Mouse (Mus musculus) kidney, postnatal 0 days (tissue): ENCODE measurements around the gene Pcnp. TPM values are rescaled to one million over a fixed set of nuclear protein-coding genes. Genes with fewer than 3 reads are reported as not detected.
"Not testable (repeated sequence)": the region's sequence is repeated elsewhere in the genome, so short reads cannot be mapped to it uniquely, and the experiment has no call there.

ENCODE experiments used
- ATAC-seq: fragments of 200-750 bp; cut with Nextera tagmentation; replicated peaks from 2 replicates; pipeline ENCODE4 v1.8.0; 2017; ENCODE audit warnings: low read depth, moderate number of reproducible peaks, moderate TSS enrichment, moderate library complexity; ENCODE audit not compliant: low FRiP score
- DNase-seq: peaks from one replicate; pipeline ENCODE4 v3.0.0-alpha.2; 2016; ENCODE audit warnings: low spot score
- H3K27ac ChIP-seq: fragments of 300-500 bp; sonication (generic); 2 replicates; pipeline ENCODE4 v1.5.1; 2014; ENCODE audit warnings: mild to moderate bottlenecking
- H3K27me3 ChIP-seq: fragments of 300-500 bp; sonication (generic); 2 replicates; pipeline ENCODE4 v1.6.1; 2014; ENCODE audit warnings: low read length, mixed read lengths; ENCODE audit not compliant: insufficient read depth
- H3K36me3 ChIP-seq: fragments of 300-500 bp; sonication (generic); 2 replicates; pipeline ENCODE4 v1.6.1; 2014; ENCODE audit warnings: low read length, mixed read lengths; ENCODE audit not compliant: insufficient read depth
- H3K4me1 ChIP-seq: fragments of 300-500 bp; sonication (generic); replicated peaks from 2 replicates; pipeline ENCODE4 v1.6.1; 2014; ENCODE audit warnings: antibody characterized with exemption, low read length, mixed read lengths; ENCODE audit not compliant: insufficient read depth
- H3K4me2 ChIP-seq: fragments of 300-500 bp; sonication (generic); 2 replicates; pipeline ENCODE4 v1.6.1; 2014; ENCODE audit warnings: mild to moderate bottlenecking, low read length, moderate library complexity, mixed read lengths
- H3K4me3 ChIP-seq: fragments of 300-500 bp; sonication (generic); replicated peaks from 2 replicates; pipeline ENCODE4 v1.5.1; 2014; ENCODE audit warnings: low read depth, low read length
- H3K9ac ChIP-seq: fragments of 300-500 bp; sonication (generic); 2 replicates; pipeline ENCODE4 v1.6.1; 2014; ENCODE audit warnings: low read depth, low read length
- H3K9me3 ChIP-seq: fragments of 300-500 bp; sonication (generic); replicated peaks from 2 replicates; pipeline ENCODE4 v1.6.1; 2016; ENCODE audit warnings: low read length, inconsistent platforms, mixed read lengths
- CTCF ChIP-seq: IDR thresholded peaks from 2 replicates; pipeline ENCODE4 v1.5.1; 2016; ENCODE audit warnings: antibody characterized with exemption, low read depth, mild to moderate bottlenecking, moderate library complexity
- WGBS: fragments of 180-500 bp; shearing (Covaris S2); extraction: QIAGEN DNeasy Blood & Tissue Kit; methylation state at CpG from one replicate; pipeline ENCODE4 v1.1.7; 2014; 5-methylcytosine and 5-hydroxymethylcytosine counted together
- polyA plus RNA-seq: library from polyadenylated mRNA; unstranded; fragments of >200 nt; fragmentation: Nextera tagmentation; extraction: Ambion mirVana; gene quantifications from 2 replicates; pipeline ENCODE4 v1.2.1, GENCODE M21; 2015

Gene Pcnp
- polyA plus RNA-seq, 1 experiment from 2014 or later: 201 TPM

DNA sequence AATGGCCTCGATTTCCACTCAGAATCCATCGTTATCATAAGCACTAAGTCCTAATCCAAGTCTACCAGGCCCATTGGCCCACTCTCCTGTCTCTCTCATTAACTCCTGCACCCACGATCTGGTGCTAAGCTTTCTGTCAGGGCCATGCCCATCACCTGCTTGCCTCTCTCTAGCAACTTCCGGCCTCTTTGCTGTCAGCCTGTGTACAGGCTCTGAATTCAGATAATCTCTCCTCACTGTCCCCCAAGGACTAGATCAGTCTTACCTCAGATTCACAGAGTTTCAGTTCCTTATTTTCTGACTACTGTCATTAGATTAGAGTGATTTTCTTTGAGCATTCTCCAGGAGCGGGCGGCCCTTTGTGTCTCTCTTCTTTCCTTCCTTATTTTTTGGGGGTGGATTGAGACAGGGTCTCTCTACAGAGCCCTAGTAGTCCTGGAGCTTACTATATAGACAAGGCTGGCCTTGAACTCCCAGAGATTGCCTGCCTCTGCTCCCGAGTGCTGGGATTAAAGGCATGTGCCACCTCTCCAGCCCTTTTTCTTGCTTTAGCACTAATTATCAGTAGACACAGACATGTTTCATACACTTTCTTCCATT lies 32.6 kb upstream of the Pcnp start:
- Histone ChIP-seq H3K27ac (no peak overlapping the region), H3K4me2 (no peak overlapping the region), H3K9ac (no peak overlapping the region), H3K4me3 (no peak overlapping the region), H3K4me1 (no peaks in the 10 kb centered on the region), H3K27me3 (no peaks in the 10 kb centered on the region), H3K9me3 (no peaks in the 10 kb centered on the region), H3K36me3 (no peaks in the 10 kb centered on the region)
- ATAC-seq (no peak), DNase-seq (no peak)
- TF ChIP-seq CTCF: no peak
- WGBS: 83% methylated on average over 7 of the region's 7 CpGs

DNA sequence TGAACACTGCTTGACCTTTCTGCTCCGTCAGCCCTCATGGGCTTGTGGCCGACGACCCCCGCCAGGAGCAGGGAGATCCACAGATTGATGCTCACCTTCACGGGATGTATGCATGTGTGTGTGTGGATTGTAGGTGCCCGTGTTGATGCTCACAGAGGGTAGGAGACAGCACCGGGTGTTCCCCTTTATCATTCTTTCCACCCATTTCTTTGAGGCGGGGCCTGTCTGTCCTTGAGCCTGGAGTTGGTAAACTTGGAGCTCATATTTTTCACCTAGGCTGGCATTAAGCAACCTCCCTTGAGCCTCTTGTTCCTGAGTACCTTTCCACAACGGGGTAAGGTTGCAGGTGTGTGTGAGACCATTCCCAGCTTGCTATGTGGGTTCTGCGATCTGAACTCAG lies 28.6 kb upstream of the Pcnp start:
- no peaks in the 10 kb centered on the region for H3K9me3 ChIP-seq
- no peaks in the 10 kb centered on the region for H3K36me3 ChIP-seq
- H3K9ac ChIP-seq: no peak overlapping the region
- no peak overlapping the region for H3K4me2 ChIP-seq
- no peak for DNase-seq
- no peak for TF ChIP-seq CTCF
- no peaks in the 10 kb centered on the region for H3K4me1 ChIP-seq
- no peak overlapping the region for H3K4me3 ChIP-seq
- no peak for ATAC-seq
- WGBS: 87% methylated on average over 10 of the region's 10 CpGs
- H3K27ac ChIP-seq: no peak overlapping the region
- no peaks in the 10 kb centered on the region for H3K27me3 ChIP-seq

DNA sequence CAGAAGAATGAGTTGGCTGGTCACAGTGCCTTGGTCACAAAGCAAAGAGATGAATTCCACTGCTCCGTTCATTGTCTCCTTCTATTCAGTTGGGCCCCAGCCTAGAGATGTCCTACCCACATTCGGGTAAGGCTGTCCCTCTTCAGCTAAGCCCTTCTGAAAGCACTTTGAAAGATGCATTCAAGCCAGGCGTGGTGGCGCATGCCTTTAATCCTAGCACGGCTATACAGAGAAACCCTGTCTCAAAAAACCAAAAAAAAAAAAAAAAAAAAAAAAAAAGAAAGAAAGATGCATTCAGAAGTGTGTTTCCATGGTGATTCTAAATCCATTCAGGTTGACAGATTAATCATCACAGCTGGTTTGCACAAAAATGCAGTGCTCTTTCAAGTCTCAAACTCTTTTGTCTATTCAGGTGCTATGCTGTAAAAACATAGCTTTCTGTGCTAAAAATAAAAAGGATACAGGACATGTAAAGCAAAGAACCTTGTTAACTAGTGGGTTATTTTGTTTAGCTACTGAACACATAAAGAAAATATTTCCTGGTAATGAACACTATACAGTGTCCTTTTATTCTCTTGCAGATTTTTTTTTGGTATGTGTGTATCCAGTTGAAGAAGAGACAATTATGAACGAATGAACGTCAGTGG lies 27.5 kb upstream of the Pcnp start:
- H3K27me3 ChIP-seq: no peaks in the 10 kb centered on the region
- H3K4me2 ChIP-seq: no peak overlapping the region
- ATAC-seq (no peak), DNase-seq (no peak)
- no peaks in the 10 kb centered on the region for H3K36me3 ChIP-seq
- H3K9me3 ChIP-seq: no peaks in the 10 kb centered on the region
- no peak overlapping the region for H3K27ac ChIP-seq
- H3K4me1 ChIP-seq: no peaks in the 10 kb centered on the region
- no peak for TF ChIP-seq CTCF
- 79% methylated on average over 7 of the region's 7 CpGs for WGBS
- no peak overlapping the region for H3K4me3 ChIP-seq
- no peak overlapping the region for H3K9ac ChIP-seq

DNA sequence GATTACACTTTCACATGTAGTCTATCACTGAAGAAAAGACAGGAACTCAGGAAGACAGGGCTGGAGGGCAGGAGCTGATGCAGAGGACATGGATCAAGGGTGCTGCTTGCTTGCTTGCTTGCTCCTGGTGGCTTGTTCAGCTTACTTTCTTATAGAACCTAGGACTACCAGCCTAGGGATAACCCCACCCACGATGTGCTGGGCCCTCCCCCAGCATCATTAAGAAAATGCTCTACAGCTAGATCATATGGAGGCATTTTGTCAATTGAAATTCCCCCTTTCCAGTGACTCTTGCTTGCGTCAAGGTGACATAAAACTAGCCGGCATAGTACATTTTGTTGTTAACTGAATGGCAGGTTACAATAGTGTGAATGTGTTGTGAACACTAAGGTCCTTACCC lies 26.4 kb upstream of the Pcnp start:
- H3K4me1 ChIP-seq: no peaks in the 10 kb centered on the region
- no peak overlapping the region for H3K27ac ChIP-seq
- ATAC-seq: no peak
- no peaks in the 10 kb centered on the region for H3K27me3 ChIP-seq
- H3K9ac ChIP-seq: no peak overlapping the region
- no peak overlapping the region for H3K4me2 ChIP-seq
- H3K36me3 ChIP-seq: no peaks in the 10 kb centered on the region
- DNase-seq: no peak
- WGBS: 83% methylated on average over 3 of the region's 3 CpGs
- TF ChIP-seq CTCF: no peak
- no peak overlapping the region for H3K4me3 ChIP-seq
- no peaks in the 10 kb centered on the region for H3K9me3 ChIP-seq

DNA sequence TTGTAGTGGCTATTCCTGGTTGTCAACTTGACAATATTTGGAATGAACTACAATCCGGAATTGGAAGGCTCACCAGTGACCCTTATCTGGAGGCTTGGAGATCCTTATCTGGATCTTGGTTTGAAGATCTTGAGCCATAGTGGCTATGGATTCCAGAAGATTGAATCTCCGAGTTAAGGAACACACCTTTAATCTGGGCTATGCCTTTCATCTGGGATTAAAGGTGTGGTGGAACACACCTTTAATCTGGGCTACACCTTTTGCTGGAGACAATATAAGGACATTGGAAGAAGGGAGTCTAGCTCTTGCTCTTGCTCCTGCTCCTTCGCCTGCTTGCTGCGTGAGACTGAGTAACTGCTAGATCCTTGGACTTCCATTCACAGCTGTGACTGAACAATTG lies 18.5 kb upstream of the Pcnp start, which contains the start of gene Senp7:
Senp7 (plus strand) TSS at position 301 of the 400 bp plus-strand sequence.
- not testable (repeated sequence) for H3K36me3 ChIP-seq, H3K9me3 ChIP-seq, H3K9ac ChIP-seq, H3K27me3 ChIP-seq, H3K4me2 ChIP-seq, H3K4me3 ChIP-seq, ATAC-seq, H3K27ac ChIP-seq, H3K4me1 ChIP-seq, DNase-seq
- WGBS: no CpG with 5 or more reads among the region's 4 CpGs

DNA sequence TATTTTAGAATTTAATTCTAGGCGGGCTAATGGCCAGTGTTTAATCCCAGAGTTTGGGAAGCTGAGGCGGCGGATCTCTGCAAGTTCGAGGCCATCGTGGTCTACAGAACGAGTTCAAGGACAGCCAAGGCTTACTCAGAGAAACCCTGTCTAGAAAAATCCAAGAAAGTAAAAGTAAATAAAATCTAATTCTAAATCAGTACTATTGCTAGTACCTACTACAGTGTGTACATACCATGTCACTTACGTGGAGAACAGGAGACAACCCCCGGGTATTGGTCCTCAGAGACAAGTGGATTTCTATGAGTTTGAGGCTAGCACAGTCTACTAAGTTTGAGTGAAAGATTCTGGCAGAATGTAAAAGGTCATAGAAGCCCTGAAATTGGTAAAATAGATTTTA lies 8.6 kb upstream of the Pcnp start:
- Histone ChIP-seq H3K4me2 (peak overlapping the region; percentile 63), H3K36me3 (peaks cover 12% of the 10 kb centered on the region), H3K9ac (peak overlapping the region; percentile 90), H3K27ac (peak overlapping the region; percentile 89), H3K4me1 (no peaks in the 10 kb centered on the region), H3K27me3 (no peaks in the 10 kb centered on the region), H3K4me3 (peak overlapping the region; percentile 73), H3K9me3 (no peaks in the 10 kb centered on the region)
- DNase-seq (no peak), ATAC-seq (peak; percentile 21)
- 33% methylated on average over 8 of the region's 8 CpGs for WGBS
- TF ChIP-seq CTCF: no peak
